Mouse (Mus musculus) CH12.LX (cell line): ENCODE measurements at regions not wholly inside any gene's neighbourhood (a gene's known extent, or its start where the extent isn't known, plus 50 kb on each side); places are given as distances from the start of the nearest gene placed in this dataset.

Source experiments
- CTCF ChIP-seq, 2 experiments: IDR thresholded peaks in 1 of 2; conservative IDR thresholded peaks in 1 of 2; 2 replicates each; pipeline ENCODE4 v1.5.1; 2011 to 2012; ENCODE audit warnings: low read depth in 2 of 2, low read length in 2 of 2, improper control_type of control experiment in 1 of 2, inconsistent platforms in 1 of 2, mild to moderate bottlenecking in 1 of 2, moderate library complexity in 1 of 2
- ETS1 ChIP-seq: conservative IDR thresholded peaks from 2 replicates; pipeline ENCODE4 v1.6.1; 2012; ENCODE audit warnings: low read depth, mild to moderate bottlenecking, inconsistent platforms, low read length, improper control_type of control experiment, moderate library complexity
- MAX ChIP-seq: IDR thresholded peaks from 2 replicates; pipeline ENCODE4 v1.6.1; 2011; ENCODE audit warnings: low read length, improper control_type of control experiment
- MXI1 ChIP-seq: IDR thresholded peaks from 2 replicates; pipeline ENCODE4 v1.6.1; 2011; ENCODE audit warnings: mild to moderate bottlenecking, low read depth, low read length, improper control_type of control experiment
- NELFE ChIP-seq: IDR thresholded peaks from 2 replicates; pipeline ENCODE4 v1.6.1; 2011; ENCODE audit warnings: low read depth, low read length, improper control_type of control experiment
- POLR2A ChIP-seq: IDR thresholded peaks from 2 replicates; pipeline ENCODE4 v1.6.1; 2011; ENCODE audit warnings: low read depth, mild to moderate bottlenecking, improper control_type of control experiment, low read length
- ZKSCAN1 ChIP-seq: IDR thresholded peaks from 2 replicates; pipeline ENCODE4 v1.6.1; 2012; ENCODE audit warnings: low read depth, inconsistent platforms, low read length, improper control_type of control experiment, borderline replicate concordance

- TF ChIP-seq MAX: no peak
- no peak for TF ChIP-seq MXI1
- TF ChIP-seq ZKSCAN1: no peak
- no peak for TF ChIP-seq CTCF (conservative IDR thresholded peaks at IDR 0.05 in 1 of 2, IDR thresholded peaks at IDR 0.05 in 1 of 2; ENCODE audit: low read depth in 2 of 2, low read length in 2 of 2)
- TF ChIP-seq ETS1: no peak
- no peak for TF ChIP-seq POLR2A
- TF ChIP-seq NELFE: no peak
Observed at GRCm38 (mm10) chr16:8333081-8333710, 91.7 kb downstream of the Tmem114 start.
